Mouse (Mus musculus) lung, postnatal 0 days (tissue): Measurements from ENCODE around the gene Spata13. TPM values are rescaled to one million over a fixed set of nuclear protein-coding genes. Genes with fewer than 3 reads are reported as not detected.

Experiments used
- ATAC-seq: fragments of 200-750 bp; cut with Nextera tagmentation; 2 replicates; pipeline ENCODE4 v1.8.0; 2017; ENCODE audit warnings: moderate library complexity
- DNase-seq: peaks from one replicate; pipeline ENCODE4 v3.0.0-alpha.2; 2016; ENCODE audit warnings: low spot score
- H3K27ac ChIP-seq: fragments of 300-500 bp; sonication (generic); 2 replicates; pipeline ENCODE4 v1.5.1; 2014; ENCODE audit warnings: antibody characterized with exemption, mild to moderate bottlenecking, low read length, mixed read lengths
- H3K27me3 ChIP-seq: fragments of 300-500 bp; sonication (generic); replicated peaks from 2 replicates; pipeline ENCODE4 v1.6.1; 2014; ENCODE audit warnings: low read length, mixed read lengths; ENCODE audit not compliant: insufficient read depth
- H3K36me3 ChIP-seq: fragments of 300-500 bp; sonication (generic); 2 replicates; pipeline ENCODE4 v1.6.1; 2014; ENCODE audit warnings: low read length, mixed read lengths; ENCODE audit not compliant: insufficient read depth
- H3K4me1 ChIP-seq: fragments of 300-500 bp; sonication (generic); 2 replicates; pipeline ENCODE4 v1.6.1; 2014; ENCODE audit warnings: antibody characterized with exemption, low read depth, low read length, mixed read lengths; ENCODE audit not compliant: insufficient read depth
- H3K4me2 ChIP-seq: fragments of 300-500 bp; sonication (generic); replicated peaks from 2 replicates; pipeline ENCODE4 v1.6.1; 2014; ENCODE audit warnings: low read depth, mild to moderate bottlenecking, low read length, moderate library complexity, mixed read lengths
- H3K4me3 ChIP-seq: fragments of 300-500 bp; sonication (generic); 2 replicates; pipeline ENCODE4 v1.5.1; 2014; ENCODE audit warnings: low read depth, low read length
- H3K9ac ChIP-seq: fragments of 300-500 bp; sonication (generic); replicated peaks from 2 replicates; pipeline ENCODE4 v1.6.1; 2014; ENCODE audit warnings: low read depth, mild to moderate bottlenecking
- H3K9me3 ChIP-seq: fragments of 300-500 bp; sonication (generic); 2 replicates; pipeline ENCODE4 v1.6.1; 2016; ENCODE audit warnings: low read length, mixed read lengths
- CTCF ChIP-seq: IDR thresholded peaks from 2 replicates; pipeline ENCODE4 v1.5.1; 2016; ENCODE audit warnings: antibody characterized with exemption, mild to moderate bottlenecking
- EP300 ChIP-seq: IDR thresholded peaks from 2 replicates; pipeline ENCODE4 v1.6.1; 2016; ENCODE audit warnings: antibody characterized with exemption, mild to moderate bottlenecking, control low read depth
- WGBS: fragments of 180-500 bp; shearing (Covaris S2); extraction: QIAGEN DNeasy Blood & Tissue Kit; methylation state at CpG from one replicate; pipeline ENCODE4 v1.1.7; 2014; 5-methylcytosine and 5-hydroxymethylcytosine counted together
- polyA plus RNA-seq: library from polyadenylated mRNA; unstranded; fragments of >200 nt; fragmentation: Nextera tagmentation; extraction: Ambion mirVana; gene quantifications from 2 replicates; pipeline ENCODE4 v1.2.1, GENCODE M21; 2015

The Spata13 gene
- polyA plus RNA-seq, 1 experiment from 2014 or later: 11.7 TPM

DNA sequence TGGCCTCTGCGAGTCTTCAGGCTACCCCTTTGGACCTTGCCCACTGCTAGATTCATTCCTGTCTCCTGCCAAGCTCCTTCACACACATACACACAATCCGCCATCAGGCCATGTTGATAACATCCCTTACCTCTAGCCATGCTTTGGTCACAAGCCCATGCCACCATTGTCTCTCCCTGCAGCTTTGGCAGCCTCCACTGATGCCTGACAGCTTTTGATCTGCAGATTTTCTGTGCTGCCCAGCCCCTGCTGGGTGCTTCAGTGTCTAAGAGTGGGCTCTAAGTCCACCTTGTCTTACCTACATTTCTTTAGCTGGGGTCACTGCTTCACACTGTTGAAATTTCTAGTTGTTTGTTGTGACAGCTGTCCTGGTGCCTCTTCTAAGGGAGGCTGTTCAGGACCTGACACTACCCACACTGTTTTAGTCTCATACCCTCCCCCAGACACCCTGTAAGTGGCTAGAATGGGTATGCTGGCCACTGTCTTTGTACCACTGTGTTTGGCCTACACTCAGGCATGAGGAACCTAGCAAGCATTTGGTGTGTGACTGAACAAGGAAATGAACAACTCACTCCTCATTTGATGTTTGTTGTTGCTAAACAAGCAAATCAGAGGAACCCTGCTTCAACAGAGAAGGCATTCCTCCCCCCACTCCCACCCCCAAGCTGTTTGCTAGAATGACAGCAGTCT, 43.0 kb downstream of the Spata13 start:
- H3K9ac ChIP-seq: no peak overlapping the region
- no peak overlapping the region for H3K4me2 ChIP-seq
- no peak overlapping the region for H3K27ac ChIP-seq
- no peak overlapping the region for H3K4me3 ChIP-seq
- TF ChIP-seq CTCF (no peak), EP300 (no peak)
- no peak for DNase-seq
- ATAC-seq: no peak
- WGBS: 90% methylated on average over 2 of the region's 2 CpGs
- H3K27me3 ChIP-seq: no peaks in the 10 kb centered on the region
- H3K4me1 ChIP-seq: no peaks in the 10 kb centered on the region; the same call in 1 of the 2 replicates
- H3K36me3 ChIP-seq: no peaks in the 10 kb centered on the region
- no peaks in the 10 kb centered on the region for H3K9me3 ChIP-seq

DNA sequence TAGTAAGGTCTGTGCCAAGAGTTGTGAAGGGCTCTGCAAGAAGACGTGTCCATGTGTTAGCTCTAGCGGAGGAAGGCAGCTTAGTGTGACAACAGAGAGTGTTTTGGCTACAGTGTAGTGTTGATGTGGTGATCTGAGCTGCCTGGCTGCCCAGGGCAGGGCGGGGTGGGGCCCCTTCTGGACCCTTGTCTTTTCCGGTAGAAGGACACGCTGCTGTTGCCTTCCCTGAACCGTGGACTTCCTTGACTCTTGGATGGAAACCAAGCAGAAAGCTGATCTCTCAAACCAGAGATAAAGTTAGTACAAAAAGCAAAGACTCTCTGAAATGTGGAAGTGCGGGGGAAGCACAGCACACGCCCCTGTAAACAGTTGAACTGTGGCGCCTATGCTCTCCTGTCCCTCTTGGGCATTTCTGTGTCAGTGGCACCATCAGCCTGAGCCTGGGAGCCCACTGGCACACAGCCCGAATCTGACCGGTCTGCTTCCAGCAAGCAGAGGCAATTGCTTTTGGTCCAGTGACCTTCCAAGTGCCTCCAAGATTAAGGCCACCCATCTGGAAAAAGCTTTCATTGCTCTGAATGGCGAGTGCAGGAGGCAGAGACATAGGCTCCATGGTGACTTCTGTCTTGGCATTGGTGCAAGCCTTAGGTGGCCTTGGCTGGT, 48.7 kb downstream of the Spata13 start:
- no peak overlapping the region for H3K9ac ChIP-seq
- no peak for TF ChIP-seq CTCF
- no peak for TF ChIP-seq EP300
- peak; percentile 60 for DNase-seq
- no peaks in the 10 kb centered on the region for H3K27me3 ChIP-seq
- no peaks in the 10 kb centered on the region for H3K36me3 ChIP-seq
- H3K4me2 ChIP-seq: no peak overlapping the region
- H3K4me3 ChIP-seq: no peak overlapping the region
- 34% methylated on average over 12 of the region's 12 CpGs for WGBS
- H3K9me3 ChIP-seq: no peaks in the 10 kb centered on the region
- peak overlapping the region; percentile 4; the same call in 1 of the 2 replicates for H3K27ac ChIP-seq
- peaks cover 3% of the 10 kb centered on the region; the same call in 1 of the 2 replicates for H3K4me1 ChIP-seq
- peak; percentile 83 for ATAC-seq

DNA sequence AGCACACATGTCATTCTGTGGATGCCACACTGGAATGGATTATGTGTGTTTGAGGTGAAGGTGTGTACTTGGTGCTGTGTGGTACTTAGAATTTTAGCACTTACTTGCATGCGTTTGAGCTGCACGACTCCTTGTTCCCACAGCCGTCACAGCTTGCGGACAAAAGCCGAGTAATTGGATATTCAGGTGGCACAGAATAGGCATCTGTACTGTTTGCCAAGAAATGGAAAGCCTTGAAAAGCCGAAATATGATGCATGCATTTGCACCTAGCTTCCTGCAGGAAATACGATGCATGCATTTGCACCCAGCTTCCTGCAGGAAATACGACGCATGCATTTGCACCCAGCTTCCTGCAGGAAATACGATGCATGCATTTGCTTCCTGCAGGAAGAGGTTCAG, 50.2 kb downstream of the Spata13 start:
- no peak for TF ChIP-seq EP300
- no peak for TF ChIP-seq CTCF
- H3K27me3 ChIP-seq: no peaks in the 10 kb centered on the region
- no peak overlapping the region for H3K4me2 ChIP-seq
- H3K4me3 ChIP-seq: no peak overlapping the region
- DNase-seq: no peak
- H3K27ac ChIP-seq: no peak overlapping the region
- H3K9me3 ChIP-seq: no peaks in the 10 kb centered on the region
- no peaks in the 10 kb centered on the region for H3K36me3 ChIP-seq
- ATAC-seq: no peak
- H3K9ac ChIP-seq: no peak overlapping the region
- 70% methylated on average over 10 of the region's 10 CpGs for WGBS
- H3K4me1 ChIP-seq: peaks cover 3% of the 10 kb centered on the region; the same call in 1 of the 2 replicates

DNA sequence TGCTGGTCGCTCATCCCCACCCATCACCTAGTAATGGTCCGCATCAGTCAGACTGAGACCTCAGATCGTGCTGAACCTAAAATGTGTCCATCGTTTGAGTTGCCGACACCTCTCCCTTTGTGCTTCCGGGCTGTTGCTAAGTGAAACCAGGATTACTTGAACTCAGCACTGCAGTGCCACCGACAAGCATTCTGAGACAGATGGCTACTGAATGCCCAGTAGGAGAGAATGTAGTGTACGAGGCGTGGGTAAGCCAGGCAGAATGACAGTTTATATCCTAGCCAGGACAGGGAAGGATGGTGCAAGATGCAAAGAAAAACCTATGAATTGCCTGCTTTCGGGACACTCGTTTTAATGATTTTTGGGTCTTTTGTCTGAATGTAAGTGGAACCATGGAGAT, 52.9 kb downstream of the Spata13 start:
- no peak for ATAC-seq
- Histone ChIP-seq H3K36me3 (0 out of 2 replicates have a peak, but pooled peaks cover 8% of the 10 kb centered on the region), H3K4me1 (peaks cover 3% of the 10 kb centered on the region; the same call in 1 of the 2 replicates), H3K9me3 (no peaks in the 10 kb centered on the region), H3K9ac (no peak overlapping the region), H3K4me2 (no peak overlapping the region), H3K27me3 (no peaks in the 10 kb centered on the region), H3K4me3 (no peak overlapping the region), H3K27ac (peak overlapping the region; percentile 32)
- DNase-seq: no peak
- TF ChIP-seq CTCF (no peak), EP300 (no peak)
- 85% methylated on average over 11 of the region's 11 CpGs for WGBS

DNA sequence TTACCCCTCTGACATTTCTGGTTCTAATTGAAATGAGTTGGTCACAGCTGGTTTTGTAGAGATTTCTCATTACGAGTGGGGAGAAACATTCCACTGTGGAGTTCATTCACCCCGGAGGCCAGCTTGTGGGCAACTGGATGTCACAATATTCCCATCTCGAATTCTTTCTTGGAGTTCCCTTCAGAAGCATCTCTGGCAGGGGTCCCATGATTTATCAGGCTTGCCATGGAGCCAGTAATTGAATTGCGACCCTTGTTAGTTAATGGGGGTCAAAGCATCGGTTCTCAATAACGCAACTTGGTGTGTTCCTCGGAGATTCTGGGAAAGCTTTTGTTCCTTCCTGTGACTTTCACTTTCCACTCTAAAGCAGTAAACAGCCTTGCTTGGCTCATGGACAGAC, 53.4 kb downstream of the Spata13 start:
- ATAC-seq: peak; percentile 26; the same call in 1 of the 2 replicates
- Histone ChIP-seq H3K27ac (peak overlapping the region; percentile 39; the same call in 1 of the 2 replicates), H3K4me1 (peaks cover 3% of the 10 kb centered on the region; the same call in 1 of the 2 replicates)

DNA sequence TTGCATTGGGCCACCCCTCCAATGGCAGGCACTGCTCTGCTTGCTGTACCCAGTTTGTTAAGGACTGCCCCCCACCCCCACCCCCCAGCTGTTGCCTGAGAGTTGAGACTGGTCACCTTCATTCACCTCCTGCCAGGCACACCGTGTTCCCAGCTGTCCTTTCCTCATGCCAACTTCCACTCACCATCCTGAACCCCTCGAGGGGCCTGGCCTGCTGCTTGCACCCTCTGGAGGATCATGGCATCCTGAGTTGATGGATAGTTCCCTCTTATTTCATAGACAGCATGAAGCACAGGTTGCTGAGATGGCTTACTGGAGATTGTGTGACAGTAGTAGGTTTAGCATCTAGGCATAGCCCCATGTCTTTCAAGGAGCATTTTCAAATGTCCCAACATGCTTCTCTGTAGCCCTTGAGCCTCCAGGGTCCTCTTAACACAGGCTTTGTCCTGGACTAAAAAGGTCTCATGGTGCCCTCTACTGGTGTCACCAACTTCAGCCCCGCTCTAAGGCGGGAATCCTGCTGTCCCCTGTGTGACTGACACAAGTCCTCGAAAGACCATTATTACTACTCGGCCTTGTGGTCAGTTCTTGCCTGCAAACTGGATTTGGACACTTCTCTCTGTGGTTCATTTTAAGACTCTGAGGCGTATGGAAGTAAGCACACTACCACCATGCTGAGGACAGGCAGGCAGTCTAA, 54.9 kb downstream of the Spata13 start:
- peaks cover 8% of the 10 kb centered on the region; the same call in 1 of the 2 replicates for H3K36me3 ChIP-seq
- no peak overlapping the region for H3K4me3 ChIP-seq
- ATAC-seq (peak; percentile 77), DNase-seq (peak; percentile 85)
- TF ChIP-seq CTCF (peak; percentile 85), EP300 (no peak)
- no peak overlapping the region for H3K9ac ChIP-seq
- 0 out of 2 replicates have a peak, but pooled peaks cover 3% of the 10 kb centered on the region for H3K4me1 ChIP-seq
- H3K27me3 ChIP-seq: no peaks in the 10 kb centered on the region
- H3K4me2 ChIP-seq: no peak overlapping the region
- 39% methylated on average over 7 of the region's 7 CpGs for WGBS
- no peaks in the 10 kb centered on the region for H3K9me3 ChIP-seq
- no peak overlapping the region for H3K27ac ChIP-seq

More for the DNA sequence above, 53.4 kb downstream of the Spata13 start:
- DNase-seq: peak; percentile 73
- no peak overlapping the region for H3K4me2 ChIP-seq
- TF ChIP-seq CTCF: no peak
- TF ChIP-seq EP300: peak; percentile 44; the same call in 1 of the 2 replicates
- no peaks in the 10 kb centered on the region for H3K27me3 ChIP-seq
- peaks cover 8% of the 10 kb centered on the region; the same call in 1 of the 2 replicates for H3K36me3 ChIP-seq
- no peaks in the 10 kb centered on the region for H3K9me3 ChIP-seq
- no peak overlapping the region for H3K4me3 ChIP-seq
- no peak overlapping the region for H3K9ac ChIP-seq
- WGBS: 54% methylated on average over 7 of the region's 7 CpGs
